Mouse (Mus musculus): ENCODE measurements around the gene Ttc30b.

GRCm38 (mm10) chr2:75960366-75961330 is 22.3 kb upstream of the Ttc30b start:
- TF ChIP-seq CTCF (IDR thresholded peaks at IDR 0.05; ENCODE audit: low read depth, low read length) = no peak
- no peak for TF ChIP-seq GATA2 (IDR thresholded peaks at IDR 0.05; ENCODE audit: borderline replicate concordance, low read depth, low read length)
- TF ChIP-seq GATA1 (IDR thresholded peaks at IDR 0.05; ENCODE audit: borderline replicate concordance, low read length) = no peak
